Mouse (Mus musculus): ENCODE data around the gene Mast1. TPM values are rescaled to one million over a fixed set of nuclear protein-coding genes. Genes with fewer than 3 reads are reported as not detected.
"Not testable (repeated sequence)": the region's sequence is repeated elsewhere in the genome, so short reads cannot be mapped to it uniquely, and the experiment has no call there.

Mast1 gene
- total RNA-seq, 2 experiments from 2014 or later, result 85.7 to 90.3 TPM

DNA sequence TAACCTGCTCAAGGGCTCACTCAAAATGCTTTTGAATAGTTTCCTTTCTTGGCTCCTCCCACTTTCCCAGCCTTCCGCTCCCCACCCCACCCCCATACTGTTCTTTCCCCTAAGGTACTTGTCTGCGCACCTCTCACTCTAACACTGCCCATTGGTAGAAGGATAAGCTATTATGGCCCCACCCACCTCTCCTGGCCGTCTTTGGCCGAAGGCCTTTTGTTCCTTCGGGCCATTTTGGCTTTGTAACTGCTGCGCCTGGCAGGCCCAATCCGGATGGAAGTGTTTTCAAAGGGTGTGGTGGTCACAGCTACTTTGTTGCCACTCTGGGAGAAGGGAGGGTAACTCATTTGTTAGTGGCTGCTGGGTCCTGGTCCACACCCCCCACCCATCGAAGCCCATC, 21.9 kb downstream of the Mast1 start:
- no peak for DNase-seq (ENCODE audit: low spot score in 2 of 2)
- intact Hi-C loops (cut with DNase I), result loop anchor here (5.0 kb wide), 1 partner anchor 42 kb away; no protein-coding TSS in a partner anchor

GRCm38 (mm10) chr8:84913960-84914359, 23.2 kb downstream of the Mast1 start:
- intact Hi-C loops (cut with DNase I), result no loop called here
- DNase-seq (ENCODE audit: low spot score in 2 of 2), result peak in 1 of 2 experiments; percentile 28

- intact Hi-C loops (cut with DNase I), result no loop called here
Observed at GRCm38 (mm10) chr8:84913502-84913900, 23.7 kb downstream of the Mast1 start.

DNA sequence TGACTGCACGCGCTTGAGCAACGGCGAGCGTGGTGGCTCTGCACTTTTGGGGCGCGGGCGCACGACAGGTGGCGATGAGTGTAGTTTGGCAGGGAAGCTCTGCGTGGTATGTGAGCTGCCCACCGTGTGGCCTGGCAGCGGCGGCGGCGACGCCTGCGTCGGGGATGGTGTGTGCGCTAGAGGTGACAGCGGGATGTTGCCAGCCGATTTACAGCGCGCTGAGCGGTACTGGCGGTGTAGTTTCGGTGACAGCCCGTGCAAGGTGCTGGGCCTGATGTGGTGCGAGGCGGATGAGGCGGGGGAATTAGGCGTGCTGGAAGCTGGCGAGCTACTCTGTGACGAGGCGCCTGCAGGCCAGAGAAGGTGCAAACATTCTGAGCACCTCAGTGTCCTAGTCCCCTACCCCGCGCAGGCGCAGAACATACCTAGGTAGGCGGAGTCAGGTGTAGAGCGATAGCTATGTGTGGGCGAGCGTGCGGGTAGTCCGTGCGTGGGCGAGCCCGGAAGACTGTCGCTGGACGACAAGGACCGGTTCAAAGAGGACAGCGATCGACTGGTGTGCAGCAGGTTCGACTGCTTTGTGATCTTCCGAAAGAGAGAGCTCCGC, 24.2 kb downstream of the Mast1 start:
- intact Hi-C loops (cut with DNase I), result no loop called here

More at GRCm38 (mm10) chr8:84913502-84913900, 23.7 kb downstream of the Mast1 start:
- DNase-seq (ENCODE audit: low spot score in 2 of 2), result no peak

DNA sequence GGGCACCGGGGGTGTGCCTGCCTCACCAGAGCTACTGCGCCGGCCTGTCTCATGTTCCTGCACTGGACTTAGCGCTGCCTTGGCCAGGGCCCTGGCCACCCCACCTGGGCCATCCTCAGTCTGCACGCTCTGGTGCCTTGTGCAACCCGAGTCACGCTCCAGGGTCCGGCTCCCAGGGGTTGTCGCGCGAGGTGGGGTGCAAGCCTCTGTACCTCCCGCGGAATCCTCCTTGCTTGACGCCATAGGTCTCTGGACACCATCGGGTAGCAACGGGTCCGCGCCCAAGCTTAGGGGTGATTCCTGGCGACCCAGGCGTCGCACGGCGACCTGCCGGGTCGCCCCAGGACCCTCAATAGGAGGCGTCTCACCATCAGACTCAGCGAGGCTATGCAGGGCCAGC, 24.8 kb downstream of the Mast1 start:
- intact Hi-C loops (cut with DNase I), result no loop called here
- no peak for DNase-seq (ENCODE audit: low spot score in 2 of 2)

More for the DNA sequence above, 24.2 kb downstream of the Mast1 start:
- DNase-seq (ENCODE audit: low spot score in 2 of 2), result peak; percentile 65 to 77

DNA sequence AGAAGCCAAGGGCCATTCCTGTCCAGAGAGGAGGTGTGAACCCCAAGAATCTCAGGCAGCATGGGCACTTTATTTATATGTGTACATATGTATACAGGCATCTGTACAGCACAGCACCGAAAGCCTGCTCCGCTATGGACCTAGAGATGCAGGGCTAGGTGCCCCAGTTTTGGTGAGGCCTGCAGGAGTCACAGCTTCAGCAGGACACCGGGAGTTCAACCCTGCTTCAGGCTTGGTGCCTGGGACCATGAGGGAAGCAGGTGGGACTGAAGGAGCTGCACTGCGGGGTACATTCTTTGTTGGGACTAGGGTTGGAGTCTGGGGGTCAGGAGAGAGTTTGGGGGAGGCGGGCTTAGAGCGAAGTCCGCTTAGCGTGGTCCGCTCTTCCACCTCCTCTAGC, 25.3 kb downstream of the Mast1 start:
- intact Hi-C loops (cut with DNase I), result no loop called here
- DNase-seq (ENCODE audit: low spot score in 2 of 2), result no peak

- DNase-seq (ENCODE audit: low spot score in 2 of 2), result no peak
- intact Hi-C loops (cut with DNase I), result no loop called here
Observed at GRCm38 (mm10) chr8:84910551-84910950, 26.6 kb downstream of the Mast1 start.

DNA sequence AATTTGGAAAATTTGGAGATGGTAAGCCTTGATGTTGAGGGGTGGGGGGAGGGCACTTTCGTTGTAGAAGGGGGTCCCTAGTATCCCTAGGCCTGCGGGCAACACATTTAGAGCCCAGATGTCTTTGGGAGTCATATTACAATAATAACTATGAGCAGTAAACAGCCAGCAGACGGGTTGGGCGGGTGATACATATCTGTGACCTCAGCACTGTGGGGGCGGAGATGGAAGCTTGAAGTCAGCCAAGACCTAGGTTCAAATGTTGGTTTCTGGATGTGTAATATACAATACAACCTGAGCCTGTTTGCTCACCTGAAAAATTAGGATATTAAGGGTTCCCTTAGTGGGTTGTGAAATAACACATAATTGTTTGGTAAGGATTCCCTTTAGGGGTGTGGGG, 27.2 kb downstream of the Mast1 start:
- DNase-seq (ENCODE audit: low spot score in 2 of 2), result no peak
- intact Hi-C loops (cut with DNase I), result no loop called here

DNA sequence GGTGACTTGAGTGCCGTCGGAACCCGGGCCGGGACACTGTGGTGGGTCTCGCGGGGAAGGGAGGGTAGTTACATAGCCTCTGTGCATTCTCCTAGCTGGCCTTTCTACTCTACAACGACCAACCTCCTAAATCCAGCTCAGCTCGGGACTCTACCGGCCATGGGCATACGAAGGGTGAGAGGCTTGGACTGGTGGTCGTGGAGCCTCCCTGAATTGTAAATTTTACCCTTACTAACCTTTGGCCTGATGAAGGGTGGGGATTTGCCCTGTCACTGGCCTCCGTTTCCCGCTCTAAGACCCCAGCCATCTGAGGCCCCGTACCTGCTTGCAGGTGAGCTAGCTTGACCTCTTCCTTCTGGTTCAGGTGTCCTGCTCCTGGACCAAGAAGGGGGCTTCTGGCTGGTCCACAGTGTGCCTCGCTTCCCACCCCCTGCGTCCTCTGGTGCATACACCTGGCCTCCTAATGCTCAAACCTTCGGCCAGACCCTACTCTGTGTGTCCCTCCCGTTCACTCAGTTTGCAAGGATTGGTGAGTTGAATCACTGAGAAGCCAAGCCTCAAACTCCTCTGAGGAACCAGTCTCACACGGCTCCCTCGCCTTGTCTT, 27.9 kb downstream of the Mast1 start:
- intact Hi-C loops (cut with DNase I), result no loop called here
- no peak for DNase-seq (ENCODE audit: low spot score in 2 of 2)

- intact Hi-C loops (cut with DNase I), result no loop called here
- DNase-seq (ENCODE audit: low spot score in 2 of 2), result peak; percentile 83 to 90
Observed at GRCm38 (mm10) chr8:84908421-84909161, 28.6 kb downstream of the Mast1 start, which contains the start of gene Dnase2a. TSS of gene Dnase2a (plus strand) at chr8:84908560.

- intact Hi-C loops (cut with DNase I); DNase-seq (ENCODE audit: low spot score in 2 of 2): not testable (repeated sequence)
Observed at GRCm38 (mm10) chr8:84907979-84908378, 29.2 kb downstream of the Mast1 start.

DNA sequence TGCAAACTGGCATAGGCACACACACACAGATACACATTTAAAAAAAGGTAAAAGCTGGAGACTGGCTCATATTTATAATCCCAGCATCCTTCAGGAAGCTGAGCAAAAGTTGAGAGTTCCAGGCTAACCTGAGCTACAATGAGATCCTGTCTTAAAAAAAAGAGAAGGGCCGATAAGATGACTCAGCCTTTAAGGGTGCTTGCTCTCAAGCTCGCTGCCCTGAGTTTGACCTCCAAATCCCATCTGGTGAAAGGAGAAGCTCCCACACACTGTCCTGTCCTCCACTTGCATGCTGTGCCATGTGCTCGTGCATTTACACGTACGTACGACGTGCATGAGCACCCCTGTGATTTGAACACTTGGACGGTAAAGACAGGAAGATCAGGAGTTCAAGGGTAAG, 29.7 kb downstream of the Mast1 start:
- DNase-seq (ENCODE audit: low spot score in 2 of 2), result no peak
- intact Hi-C loops (cut with DNase I), result no loop called here

DNA sequence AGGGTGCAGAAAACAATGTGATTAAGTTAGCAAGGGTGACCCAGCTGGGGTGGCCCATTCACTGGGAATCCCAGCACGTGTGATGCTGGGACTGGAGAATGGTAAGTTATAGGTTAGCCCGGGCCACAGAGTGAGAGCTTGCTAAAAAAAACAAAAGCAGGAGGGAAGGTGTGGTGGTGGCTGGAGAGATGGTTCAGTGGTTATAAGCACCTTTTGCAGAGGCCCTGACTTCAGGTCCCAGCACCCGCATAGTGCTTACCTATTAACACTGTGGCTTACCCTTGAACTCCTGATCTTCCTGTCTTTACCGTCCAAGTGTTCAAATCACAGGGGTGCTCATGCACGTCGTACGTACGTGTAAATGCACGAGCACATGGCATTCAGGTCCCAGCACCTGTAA, 30.1 kb downstream of the Mast1 start:
- DNase-seq (ENCODE audit: low spot score in 2 of 2), result no peak
- intact Hi-C loops (cut with DNase I), result no loop called here

DNA sequence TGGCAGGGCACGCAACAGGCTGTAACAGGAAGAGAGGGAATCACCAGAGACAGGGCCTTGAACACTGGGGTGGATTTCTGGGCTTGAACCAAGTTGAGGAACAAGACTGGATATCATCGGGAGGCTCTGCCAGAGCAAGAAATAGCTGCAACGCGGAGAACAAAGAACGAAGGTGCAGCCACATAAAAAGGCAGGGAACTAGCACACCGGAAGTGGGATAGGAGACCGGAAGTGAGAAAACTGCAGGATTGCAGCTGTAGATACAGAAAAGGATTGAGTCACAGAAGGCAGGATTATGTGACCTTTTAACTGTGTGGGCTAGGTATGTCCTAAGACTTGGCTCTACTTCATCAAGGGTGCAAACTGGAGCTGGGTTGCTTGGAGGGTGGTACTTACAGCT, 32.8 kb downstream of the Mast1 start:
- intact Hi-C loops (cut with DNase I), result no loop called here
- DNase-seq (ENCODE audit: low spot score in 2 of 2), result no peak

DNA sequence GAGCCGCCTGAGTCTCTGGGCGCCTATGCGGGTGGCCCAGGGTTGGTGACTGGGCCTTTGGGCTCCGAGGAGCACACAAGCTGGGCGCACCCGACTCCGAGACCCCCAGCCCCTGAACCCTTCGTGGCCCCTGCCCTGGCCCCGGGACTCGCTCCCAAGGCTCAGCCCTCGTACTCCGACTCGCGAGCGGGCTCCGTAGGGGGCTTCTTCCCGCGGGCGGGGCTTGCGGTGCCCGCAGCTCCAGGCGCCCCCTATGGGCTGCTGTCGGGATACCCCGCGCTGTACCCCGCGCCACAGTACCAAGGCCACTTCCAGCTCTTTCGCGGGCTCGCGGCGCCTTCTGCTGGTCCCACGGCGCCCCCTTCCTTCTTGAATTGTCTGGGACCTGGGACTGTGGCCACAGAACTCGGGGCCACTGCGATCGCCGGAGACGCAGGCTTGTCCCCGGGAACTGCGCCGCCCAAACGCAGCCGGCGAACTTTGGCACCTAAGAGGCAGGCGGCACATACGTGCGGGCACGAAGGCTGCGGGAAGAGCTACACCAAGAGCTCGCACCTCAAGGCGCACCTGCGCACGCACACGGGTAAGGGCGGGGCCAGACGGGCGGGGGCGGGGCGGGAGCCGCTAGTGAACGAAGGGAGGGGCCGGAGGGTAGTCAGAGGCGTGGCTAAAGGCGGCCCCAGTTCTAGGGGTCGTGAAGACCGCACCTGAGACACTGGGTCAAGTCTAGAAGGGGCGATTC, 34.1 kb downstream of the Mast1 start:
- intact Hi-C loops (cut with DNase I), result loop anchor here (2.0 kb wide), 1 partner anchor 56 kb away; the partner anchor contains the start of gene Calr
- peak; percentile 91 to 94 for DNase-seq (ENCODE audit: low spot score in 2 of 2)

DNA sequence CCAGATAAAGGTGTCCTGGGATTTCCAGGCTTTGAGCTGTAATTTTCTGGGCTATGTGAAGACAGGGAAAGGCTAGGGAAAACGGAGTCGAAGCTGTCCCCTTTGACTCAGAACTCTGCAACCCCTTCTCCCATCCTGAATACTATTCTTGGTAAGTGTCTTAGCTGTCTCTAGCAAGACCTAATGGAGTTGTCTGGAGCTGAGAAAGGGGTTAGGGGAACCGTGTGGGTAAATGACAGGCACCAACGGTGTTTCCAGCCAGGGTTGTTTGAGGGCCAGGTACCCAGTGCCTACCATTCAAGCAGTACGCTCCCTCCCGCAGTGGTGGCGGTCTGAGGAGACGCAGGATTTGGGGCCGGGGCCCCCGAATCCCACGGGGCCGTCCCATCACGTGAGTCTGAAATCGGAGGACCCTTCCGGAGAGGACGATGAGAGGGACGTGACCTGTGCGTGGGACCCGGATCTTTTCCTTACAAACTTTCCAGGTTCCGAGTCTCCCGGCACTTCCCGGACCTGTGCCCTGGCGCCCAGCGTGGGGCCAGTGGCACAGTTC, 34.7 kb downstream of the Mast1 start:
- intact Hi-C loops (cut with DNase I), result loop anchor here (2.0 kb wide), 1 partner anchor 56 kb away; the partner anchor contains the start of gene Calr
- peak in 1 of 2 experiments; percentile 37 for DNase-seq (ENCODE audit: low spot score in 2 of 2)

GRCm38 (mm10) chr8:84901752-84902151, 35.4 kb downstream of the Mast1 start, which contains the start of gene Klf1:
TSS of gene Klf1 (plus strand) at chr8:84901928.
- intact Hi-C loops (cut with DNase I), result loop anchor here (2.0 kb wide), 1 partner anchor 55 kb away; the partner anchor contains the start of gene Calr
- DNase-seq (ENCODE audit: low spot score in 2 of 2), result no peak

GRCm38 (mm10) chr8:84901071-84901470, 36.1 kb downstream of the Mast1 start:
- intact Hi-C loops (cut with DNase I), result no loop called here
- no peak for DNase-seq (ENCODE audit: low spot score in 2 of 2)

GRCm38 (mm10) chr8:84895963-84896362, 41.2 kb downstream of the Mast1 start:
- intact Hi-C loops (cut with DNase I), result no loop called here
- DNase-seq (ENCODE audit: low spot score in 2 of 2), result no peak
